ENCODE assay signal across 18 mouse cellular contexts in the genomic region with DNA sequence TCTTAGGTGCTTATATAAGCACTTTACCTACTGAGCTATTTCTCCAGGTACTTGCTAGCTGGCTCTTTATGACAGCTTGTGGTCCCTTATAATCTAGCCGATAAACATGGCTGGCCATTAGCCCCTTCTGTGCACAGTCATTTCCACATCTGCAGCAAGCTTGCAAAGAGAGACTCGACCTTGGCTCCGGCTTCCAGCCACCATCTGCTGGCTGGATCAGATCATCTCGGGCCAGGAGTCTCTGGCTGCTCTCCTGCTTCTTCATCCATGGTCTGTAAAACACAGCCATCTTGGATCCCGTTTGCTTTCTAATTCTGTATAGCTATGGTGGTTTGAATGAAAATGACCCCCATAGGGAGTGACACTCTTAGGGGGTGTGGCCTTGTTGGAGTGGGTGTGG. TPM values are rescaled to one million over a fixed set of nuclear protein-coding genes. Genes with fewer than 3 reads are reported as not detected.
"Had no signal": no experiment of that assay in that cellular context is flagged by ENCODE, and none has a peak within 500 bp of the region (broad histone marks: within the 10 kb centered on the region; RNA-seq: fewer than 3 reads in every experiment).

No protein-coding gene starts in this region.

- H3K9ac ChIP-seq: liver, embryonic 13.5 days; liver, postnatal 0 days; lung, embryonic 15.5 days; midbrain, embryonic 15.5 days; neural tube, embryonic 13.5 days had no signal

- DNase-seq: kidney, postnatal 4 days; liver, embryonic 13.5 days; liver, postnatal 0 days; lung, postnatal 14 days; retina, postnatal 1 day; right cerebral cortex, postnatal 4 days; spleen, adult 18-20 months; thymus, adult 18-20 months; thymus, postnatal 14 days had no signal

- H3K27me3 ChIP-seq: liver, embryonic 13.5 days; lung, embryonic 15.5 days; megakaryocyte, embryonic 14.5 days; midbrain, embryonic 15.5 days; neural tube, embryonic 13.5 days had no signal

- ATAC-seq: midbrain, embryonic 15.5 days had no signal

- H3K9me3 ChIP-seq: limb, embryonic 10.5 days; liver, embryonic 13.5 days; lung, embryonic 15.5 days; midbrain, embryonic 15.5 days; neural tube, embryonic 13.5 days had no signal

- H3K4me2 ChIP-seq: liver, embryonic 13.5 days; lung, embryonic 15.5 days; midbrain, embryonic 11.5 days; midbrain, embryonic 15.5 days; neural tube, embryonic 13.5 days had no signal

- H3K4me3 ChIP-seq: layer of hippocampus, adult 2 months; limb, embryonic 10.5 days; liver, embryonic 13.5 days; lung, embryonic 15.5 days; megakaryocyte, embryonic 14.5 days; midbrain, embryonic 15.5 days; neural tube, embryonic 13.5 days had no signal

- H3K27ac ChIP-seq: kidney, postnatal 0 days; layer of hippocampus, adult 2 months; limb, embryonic 10.5 days; liver, embryonic 13.5 days; lung, embryonic 15.5 days; macrophage; midbrain, embryonic 15.5 days; neural tube, embryonic 13.5 days had no signal

- H3K4me1 ChIP-seq: liver, embryonic 13.5 days had no signal

- H3K36me3 ChIP-seq: limb, embryonic 10.5 days; liver, embryonic 13.5 days; lung, embryonic 15.5 days; midbrain, embryonic 15.5 days; neural tube, embryonic 13.5 days had no signal

RNA-seq across cellular contexts. Expression of a gene that starts 49.0 kb away (rescaled TPM):
- polyA plus RNA-seq: macrophage had no signal
